Mouse (Mus musculus): ENCODE measurements at regions not wholly inside any gene's neighbourhood (a gene's known extent, or its start where the extent isn't known, plus 50 kb on each side); places are given as distances from the start of the nearest gene placed in this dataset.

- TF ChIP-seq CTCF (IDR thresholded peaks at IDR 0.05; ENCODE audit: extremely low read depth, insufficient read length, insufficient replicate concordance, low read depth, low read length), result no peak
- no peak for TF ChIP-seq POLR2A (IDR thresholded peaks at IDR 0.05; ENCODE audit: low read depth, low read length)
Measured at GRCm38 (mm10) chr7:111212188-111212587, 129.4 kb upstream of the Eif4g2 start.
